Mouse (Mus musculus): Measurements from ENCODE around the gene Tmem176b. TPM values are rescaled to one million over a fixed set of nuclear protein-coding genes. Genes with fewer than 3 reads are reported as not detected.

Tmem176b gene
- polyA plus RNA-seq, 1 experiment = 199 TPM

DNA sequence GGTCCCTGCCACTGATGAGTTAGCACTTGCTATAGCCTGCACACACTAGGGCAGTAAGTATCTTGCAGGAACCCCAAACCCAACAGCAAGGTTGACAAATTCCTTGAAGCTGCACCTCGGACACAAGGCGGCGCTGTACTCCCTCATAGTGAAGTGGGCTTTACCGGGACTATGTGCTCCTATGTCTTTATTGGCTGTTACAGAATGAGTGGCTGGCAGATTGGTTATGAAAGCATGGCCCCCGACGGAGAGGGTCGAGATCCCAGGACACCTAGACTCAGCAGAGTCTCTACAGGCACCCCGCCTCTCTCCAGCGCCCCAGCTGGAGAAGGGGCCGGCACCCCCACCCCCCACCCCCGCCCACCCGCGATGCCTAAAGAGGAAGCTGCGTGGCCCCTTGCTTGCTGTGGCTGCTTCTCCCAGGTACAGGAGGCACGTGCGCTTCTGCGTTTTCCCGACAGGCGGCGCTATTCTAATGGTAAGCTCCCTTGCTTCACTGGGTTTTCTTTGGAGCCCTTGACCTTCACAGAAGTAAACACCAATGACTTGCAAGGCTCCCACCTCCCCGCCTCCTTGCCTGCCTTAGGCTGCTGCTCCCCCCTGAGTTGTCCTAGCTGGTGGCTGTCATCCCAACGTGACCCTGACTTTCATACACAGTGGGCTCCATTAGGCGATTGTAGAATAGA lies 19.0 kb upstream of the Tmem176b start:
- Histone ChIP-seq H3K4me3 (ENCODE audit: extremely low read depth, insufficient read depth, insufficient read length) (no peak overlapping the region), H3K27ac (ENCODE audit: insufficient read depth, low read length) (no peak overlapping the region), H3K27me3 (ENCODE audit: control insufficient read depth, insufficient read depth, low read length) (no peaks in the 10 kb centered on the region), H3K4me1 (ENCODE audit: control insufficient read depth, insufficient read depth, insufficient read length) (no peaks in the 10 kb centered on the region), H3K36me3 (ENCODE audit: control insufficient read depth, insufficient read depth, low read length) (no peaks in the 10 kb centered on the region)
- peak; percentile 30 to 32 for DNase-seq (ENCODE audit: low read depth in 1 of 2, low spot score in 2 of 2)
- TF ChIP-seq POLR2A (IDR thresholded peaks at IDR 0.05; ENCODE audit: low read depth, low read length) (no peak), CTCF (IDR thresholded peaks at IDR 0.05; ENCODE audit: extremely low read depth, insufficient read depth, insufficient read length, insufficient replicate concordance) (peak; percentile 46; the same call in 1 of the 2 replicates)
- WGBS = 12% methylated on average over 23 of the region's 23 CpGs

DNA sequence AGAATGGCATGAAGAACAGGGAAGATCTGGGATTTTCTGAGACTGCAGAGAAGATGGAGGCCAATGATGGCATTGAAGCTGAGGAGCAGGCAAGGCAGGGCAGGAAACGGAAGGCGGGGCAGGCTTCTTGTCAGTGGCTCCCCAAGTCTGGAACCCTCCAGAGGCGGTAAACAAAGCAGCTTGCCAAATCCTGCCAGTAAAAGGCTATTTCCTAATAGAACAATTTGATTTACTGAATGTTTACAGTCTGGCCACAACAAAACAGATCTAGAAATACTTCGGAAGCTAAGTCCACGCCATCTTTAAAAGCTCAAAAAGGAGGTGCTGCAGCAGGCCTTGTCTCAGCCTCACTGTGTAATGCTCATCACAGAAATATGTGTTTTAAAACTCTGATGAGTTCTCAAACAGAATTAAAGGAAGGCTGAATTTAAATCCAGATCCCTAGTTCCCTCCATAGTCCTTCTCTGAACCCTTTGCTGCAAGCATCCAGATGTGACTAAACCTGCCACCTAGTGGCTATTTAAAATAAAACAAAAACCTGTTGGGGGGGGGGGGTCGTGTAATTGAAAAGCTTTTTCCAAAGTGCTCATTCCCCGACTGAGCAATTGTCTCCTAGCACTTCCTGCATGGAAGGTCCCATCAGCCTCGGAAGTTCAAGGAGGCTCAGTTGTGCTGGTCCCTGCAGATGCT lies 16.5 kb upstream of the Tmem176b start:
- no peak for DNase-seq (ENCODE audit: low read depth in 1 of 2, low spot score in 2 of 2)
- 49% methylated on average over 8 of the region's 8 CpGs for WGBS
- H3K27me3 ChIP-seq (ENCODE audit: control insufficient read depth, insufficient read depth, low read length) = no peaks in the 10 kb centered on the region
- no peak for TF ChIP-seq POLR2A (IDR thresholded peaks at IDR 0.05; ENCODE audit: low read depth, low read length)
- no peak for TF ChIP-seq CTCF (IDR thresholded peaks at IDR 0.05; ENCODE audit: extremely low read depth, insufficient read depth, insufficient read length, insufficient replicate concordance)
- no peaks in the 10 kb centered on the region for H3K4me1 ChIP-seq (ENCODE audit: control insufficient read depth, insufficient read depth, insufficient read length)
- no peak overlapping the region for H3K27ac ChIP-seq (ENCODE audit: insufficient read depth, low read length)
- no peaks in the 10 kb centered on the region for H3K36me3 ChIP-seq (ENCODE audit: control insufficient read depth, insufficient read depth, low read length)
- no peak overlapping the region for H3K4me3 ChIP-seq (ENCODE audit: extremely low read depth, insufficient read depth, insufficient read length)

DNA sequence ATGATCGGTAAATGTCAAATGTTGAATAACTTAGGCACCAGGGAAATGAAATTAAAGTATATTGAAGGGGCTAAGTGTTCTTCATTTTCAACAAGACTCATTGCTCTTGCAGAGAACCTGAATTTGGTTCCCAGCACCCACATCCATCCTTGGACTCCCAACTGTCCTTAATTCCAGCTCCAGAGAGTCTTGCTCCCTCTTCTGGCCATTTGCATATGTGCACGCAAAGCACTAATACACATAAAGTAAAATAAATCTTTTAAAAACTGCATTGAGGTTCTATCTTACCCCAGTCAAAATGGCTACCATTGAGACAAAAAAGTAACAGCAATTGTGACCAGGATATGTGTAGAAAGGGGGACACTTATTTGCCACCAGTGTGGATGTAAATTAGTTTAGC lies 12.9 kb upstream of the Tmem176b start:
- no peak for TF ChIP-seq CTCF (IDR thresholded peaks at IDR 0.05; ENCODE audit: extremely low read depth, insufficient read depth, insufficient read length, insufficient replicate concordance)
- TF ChIP-seq POLR2A (IDR thresholded peaks at IDR 0.05; ENCODE audit: low read depth, low read length) = no peak
- no peak for DNase-seq (ENCODE audit: low read depth in 1 of 2, low spot score in 2 of 2)
- no peak overlapping the region for H3K4me3 ChIP-seq (ENCODE audit: extremely low read depth, insufficient read depth, insufficient read length)
- no peaks in the 10 kb centered on the region for H3K4me1 ChIP-seq (ENCODE audit: control insufficient read depth, insufficient read depth, insufficient read length)
- no peak overlapping the region for H3K27ac ChIP-seq (ENCODE audit: insufficient read depth, low read length)
- 96% methylated on average over 2 of the region's 2 CpGs for WGBS
- peaks cover 4% of the 10 kb centered on the region; the same call in 1 of the 2 replicates for H3K27me3 ChIP-seq (ENCODE audit: control insufficient read depth, insufficient read depth, low read length)
- no peaks in the 10 kb centered on the region for H3K36me3 ChIP-seq (ENCODE audit: control insufficient read depth, insufficient read depth, low read length)

DNA sequence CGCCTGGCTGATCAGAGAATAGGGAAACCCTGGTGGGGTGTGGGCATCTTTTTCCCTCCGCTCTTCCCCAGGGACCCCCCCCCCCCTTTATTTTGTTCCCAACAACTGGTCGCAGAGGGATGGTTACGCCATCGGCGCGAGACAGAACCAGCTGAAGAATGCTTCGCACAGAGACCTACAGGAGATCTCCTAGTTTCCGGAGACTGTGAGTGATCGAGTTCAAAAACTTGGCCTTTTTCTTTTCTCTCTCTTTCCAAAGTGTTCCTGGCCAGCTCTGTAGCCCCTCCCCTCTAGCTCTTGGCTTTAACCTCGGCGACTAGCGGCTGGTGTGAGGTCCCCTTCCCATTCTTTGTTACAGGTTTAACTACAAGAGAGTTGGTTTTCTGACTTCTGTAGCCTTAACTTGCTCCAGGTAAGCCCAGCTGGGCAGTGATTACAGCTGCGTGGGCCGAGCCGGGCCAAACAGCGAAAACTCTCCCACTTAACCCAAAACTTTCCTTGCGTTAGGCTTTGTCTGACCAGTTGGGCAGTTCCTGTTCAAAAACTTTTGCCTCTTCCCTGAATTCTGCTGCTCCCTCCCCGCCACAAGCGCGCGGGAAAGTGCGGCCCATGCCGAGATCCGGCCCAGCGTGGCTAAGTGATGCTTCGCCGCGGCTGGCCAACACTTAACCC lies 10.7 kb upstream of the Tmem176b start:
- peak overlapping the region; percentile 62; the same call in 1 of the 2 replicates for H3K27ac ChIP-seq (ENCODE audit: insufficient read depth, low read length)
- no peak for DNase-seq (ENCODE audit: low read depth in 1 of 2, low spot score in 2 of 2)
- 10% methylated on average over 29 of the region's 29 CpGs for WGBS
- TF ChIP-seq CTCF (IDR thresholded peaks at IDR 0.05; ENCODE audit: extremely low read depth, insufficient read depth, insufficient read length, insufficient replicate concordance) = no peak
- no peak for TF ChIP-seq POLR2A (IDR thresholded peaks at IDR 0.05; ENCODE audit: low read depth, low read length)
- no peaks in the 10 kb centered on the region for H3K4me1 ChIP-seq (ENCODE audit: control insufficient read depth, insufficient read depth, insufficient read length)
- peaks cover 4% of the 10 kb centered on the region; the same call in 1 of the 2 replicates for H3K27me3 ChIP-seq (ENCODE audit: control insufficient read depth, insufficient read depth, low read length)
- H3K4me3 ChIP-seq (ENCODE audit: extremely low read depth, insufficient read depth, insufficient read length) = no peak overlapping the region
- H3K36me3 ChIP-seq (ENCODE audit: control insufficient read depth, insufficient read depth, low read length) = no peaks in the 10 kb centered on the region

DNA sequence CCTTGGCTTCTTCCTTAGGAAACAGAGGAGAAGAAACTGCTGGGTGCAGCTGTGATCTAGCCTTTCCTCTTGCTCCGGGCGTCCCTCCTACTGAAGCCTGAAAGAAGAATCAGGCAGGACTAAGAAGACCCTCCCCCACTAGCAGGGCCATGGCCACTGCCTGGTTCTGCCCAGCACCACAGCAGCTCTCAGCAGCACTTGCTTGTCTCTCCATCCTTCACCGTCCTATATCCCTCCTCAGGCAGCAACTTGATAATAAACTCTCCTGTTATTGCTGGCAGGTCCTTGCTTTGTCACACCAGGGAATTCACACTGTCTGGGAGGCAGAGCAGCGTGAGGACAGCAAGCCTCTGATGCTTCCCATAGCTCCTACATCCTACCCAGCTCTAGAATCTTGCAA lies 3.8 kb upstream of the Tmem176b start:
- H3K36me3 ChIP-seq (ENCODE audit: control insufficient read depth, insufficient read depth, low read length) = no peaks in the 10 kb centered on the region
- H3K4me1 ChIP-seq (ENCODE audit: control insufficient read depth, insufficient read depth, insufficient read length) = peaks cover 2% of the 10 kb centered on the region; the same call in 1 of the 2 replicates
- H3K27me3 ChIP-seq (ENCODE audit: control insufficient read depth, insufficient read depth, low read length) = no peaks in the 10 kb centered on the region
- 86% methylated on average over 4 of the region's 4 CpGs for WGBS
- no peak for TF ChIP-seq CTCF (IDR thresholded peaks at IDR 0.05; ENCODE audit: extremely low read depth, insufficient read depth, insufficient read length, insufficient replicate concordance)
- no peak overlapping the region for H3K27ac ChIP-seq (ENCODE audit: insufficient read depth, low read length)
- no peak overlapping the region for H3K4me3 ChIP-seq (ENCODE audit: extremely low read depth, insufficient read depth, insufficient read length)
- DNase-seq (ENCODE audit: low read depth in 1 of 2, low spot score in 2 of 2) = no peak

DNA sequence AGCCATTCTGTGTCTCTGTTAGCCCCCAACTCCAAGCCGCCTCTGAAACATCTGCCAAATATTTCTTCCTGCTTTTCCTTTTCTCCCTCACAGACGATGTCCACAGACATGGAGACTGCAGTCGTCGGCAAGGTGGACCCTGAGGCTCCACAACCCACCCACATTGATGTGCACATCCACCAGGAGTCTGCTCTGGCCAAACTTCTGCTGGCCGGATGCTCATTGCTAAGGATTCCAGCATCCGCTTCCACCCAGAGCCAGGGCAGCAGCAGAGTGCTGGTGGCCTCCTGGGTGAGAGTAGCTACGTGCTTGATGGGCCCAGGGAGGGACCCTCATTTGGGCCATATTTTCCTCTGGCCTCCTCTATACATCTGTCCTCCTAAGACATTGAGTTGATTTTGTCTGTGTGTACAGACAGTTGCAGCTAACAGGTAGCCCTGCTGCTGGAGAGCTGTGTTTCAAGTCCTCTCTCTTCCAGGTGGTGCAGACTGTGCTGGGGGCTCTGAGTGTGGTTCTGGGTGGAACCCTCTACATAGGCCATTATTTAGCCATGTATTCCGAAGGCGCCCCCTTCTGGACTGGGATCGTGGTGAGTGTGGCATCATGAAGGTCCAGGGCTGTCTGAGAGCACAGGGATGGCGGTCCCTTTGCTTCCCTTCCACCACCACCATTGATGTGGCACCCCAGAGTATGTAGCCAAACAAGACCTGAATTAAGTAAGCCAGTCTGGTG lies 981 bp upstream of the Tmem176b start:
- Histone ChIP-seq H3K36me3 (ENCODE audit: control insufficient read depth, insufficient read depth, low read length) (no peaks in the 10 kb centered on the region), H3K27ac (ENCODE audit: insufficient read depth, low read length) (peak overlapping the region; percentile 61), H3K27me3 (ENCODE audit: control insufficient read depth, insufficient read depth, low read length) (no peaks in the 10 kb centered on the region), H3K4me1 (ENCODE audit: control insufficient read depth, insufficient read depth, insufficient read length) (peaks cover 2% of the 10 kb centered on the region; the same call in 1 of the 2 replicates), H3K4me3 (ENCODE audit: extremely low read depth, insufficient read depth, insufficient read length) (peak overlapping the region; percentile 50; the same call in 1 of the 2 replicates)
- WGBS = 62% methylated on average over 11 of the region's 11 CpGs
- TF ChIP-seq POLR2A (IDR thresholded peaks at IDR 0.05; ENCODE audit: low read depth, low read length) (no peak), CTCF (IDR thresholded peaks at IDR 0.05; ENCODE audit: extremely low read depth, insufficient read depth, insufficient read length, insufficient replicate concordance) (0 out of 2 replicates have a peak, but pooled peaks have one; percentile 3)
- peak in 1 of 2 experiments; percentile 26 for DNase-seq (ENCODE audit: low read depth in 1 of 2, low spot score in 2 of 2)
